Mouse (Mus musculus) kidney, adult 2 months (tissue): ENCODE measurements around the gene Creb3l2.

Experiments used
- CTCF ChIP-seq: fragments of 200-500 bp; conservative IDR thresholded peaks from 2 replicates; pipeline ENCODE4 v1.5.1; 2011; ENCODE audit warnings: low read depth, mild to moderate bottlenecking, control low read depth, low read length, moderate library complexity, mixed read lengths; ENCODE audit not compliant: insufficient read depth, insufficient read length
- POLR2A ChIP-seq: fragments of 200-500 bp; IDR thresholded peaks from one replicate; pipeline ENCODE4 v1.6.1; 2011; ENCODE audit warnings: low read depth, low read length, control low read depth

- TF ChIP-seq CTCF (no peak), POLR2A (no peak)
Measured at GRCm38 (mm10) chr6:37478481-37478880, 36.5 kb upstream of the Creb3l2 start.
